Mouse (Mus musculus) NIH3T3 (cell line): ENCODE data around the gene Suclg2.

Experiments used
- DNase-seq: peaks from one replicate; pipeline ENCODE4 v3.0.0-alpha.2; 2012; ENCODE audit warnings: low read depth

Suclg2 gene

GRCm38 (mm10) chr6:95563355-95564009 is 155.1 kb downstream of the Suclg2 start:
- DNase-seq, result peak; percentile 49

GRCm38 (mm10) chr6:95556320-95556719 is 162.3 kb downstream of the Suclg2 start:
- DNase-seq, result no peak

DNA sequence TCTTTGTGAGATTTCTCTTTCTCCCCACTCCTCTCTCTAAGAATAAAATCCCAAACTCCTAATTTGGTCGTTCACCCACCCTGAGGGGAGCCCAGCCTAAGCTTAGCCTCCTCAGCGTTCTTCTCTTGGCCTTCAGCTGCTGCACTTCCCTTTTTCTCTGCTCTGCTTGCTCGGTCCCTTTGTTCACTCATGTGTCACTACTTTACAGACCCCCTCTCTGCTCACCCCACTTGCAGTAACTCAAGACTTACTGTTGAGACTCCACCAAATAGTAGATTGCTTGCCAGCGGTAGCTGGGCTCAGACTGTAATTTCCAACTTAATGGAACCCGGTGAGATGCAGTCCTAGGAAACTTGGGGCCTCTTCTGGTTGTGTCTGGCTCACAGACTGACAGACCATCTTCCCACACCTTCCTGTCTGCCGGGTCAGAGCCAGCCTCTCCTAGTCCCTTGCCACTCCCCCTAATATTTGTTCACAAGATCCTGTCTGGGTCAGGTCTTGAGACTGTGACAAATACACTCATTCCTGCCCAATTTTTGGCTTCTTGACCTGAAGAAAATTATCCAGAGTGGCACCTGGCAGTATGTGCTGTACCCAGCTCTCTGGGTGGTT is 166.2 kb downstream of the Suclg2 start:
- no peak for DNase-seq

- no peak for DNase-seq
Observed at GRCm38 (mm10) chr6:95551000-95551399, 167.6 kb downstream of the Suclg2 start.

GRCm38 (mm10) chr6:95546189-95546832 is 172.3 kb downstream of the Suclg2 start:
- DNase-seq, result no peak

DNA sequence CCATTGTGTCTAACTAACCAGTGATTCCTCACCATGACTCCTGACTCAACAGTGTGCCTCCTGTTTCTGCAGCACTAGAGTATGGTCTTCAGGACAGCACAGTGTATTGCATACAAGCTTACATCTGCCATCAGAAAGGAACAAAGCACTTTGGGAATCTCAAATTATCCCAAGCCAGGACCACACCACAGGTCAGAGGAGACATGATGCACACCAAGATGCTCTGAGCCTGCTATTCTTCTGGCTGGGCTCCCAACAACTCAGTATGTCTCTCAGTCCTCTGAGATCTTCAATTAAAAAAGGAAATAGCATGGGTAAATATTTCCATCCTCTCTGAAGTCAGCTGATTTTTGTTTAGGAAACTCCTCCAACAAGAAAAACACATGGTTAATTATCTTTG is 172.9 kb downstream of the Suclg2 start:
- DNase-seq, result no peak

DNA sequence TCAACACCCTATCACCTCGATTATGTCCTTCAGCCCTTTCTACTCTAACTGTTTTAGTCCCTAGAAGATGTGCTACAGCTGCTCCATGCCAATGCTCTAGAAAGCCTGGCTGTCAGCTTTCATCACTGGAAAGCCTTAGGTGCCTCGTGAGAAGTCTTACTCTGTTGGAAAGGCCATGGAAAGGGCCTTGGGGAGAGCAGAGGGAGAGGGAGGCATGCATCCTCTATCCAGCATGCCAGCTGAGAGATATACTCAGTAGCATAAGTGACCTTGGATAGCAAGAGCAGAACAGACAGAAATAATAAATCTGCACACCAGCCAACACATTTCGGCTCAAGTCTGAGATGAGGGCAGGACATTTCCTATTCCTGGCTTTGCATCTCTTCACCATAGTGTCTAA is 173.3 kb downstream of the Suclg2 start:
- DNase-seq, result no peak

DNA sequence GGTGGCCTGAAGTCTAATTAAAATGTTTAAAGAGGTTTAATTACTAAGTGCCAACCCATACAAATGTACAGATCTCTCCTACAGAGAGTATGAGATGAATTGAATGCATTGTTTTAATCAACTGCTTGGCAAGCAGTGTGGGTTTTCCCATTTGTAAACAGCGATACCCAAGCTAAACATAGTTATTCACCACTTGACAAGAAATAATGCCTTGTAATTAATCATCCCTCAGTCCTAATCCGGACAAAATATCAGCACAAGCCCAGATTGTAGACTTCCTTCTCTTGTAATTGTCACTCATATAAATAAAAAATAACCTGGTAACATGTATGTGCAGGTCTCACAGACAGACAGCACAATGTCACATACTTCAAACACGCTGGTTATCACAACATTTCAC is 183.4 kb downstream of the Suclg2 start:
- DNase-seq, result no peak

GRCm38 (mm10) chr6:95519846-95520245 is 198.8 kb downstream of the Suclg2 start:
- DNase-seq, result no peak

- DNase-seq, result peak; percentile 43
Observed at GRCm38 (mm10) chr6:95518406-95518805, 200.2 kb downstream of the Suclg2 start.

DNA sequence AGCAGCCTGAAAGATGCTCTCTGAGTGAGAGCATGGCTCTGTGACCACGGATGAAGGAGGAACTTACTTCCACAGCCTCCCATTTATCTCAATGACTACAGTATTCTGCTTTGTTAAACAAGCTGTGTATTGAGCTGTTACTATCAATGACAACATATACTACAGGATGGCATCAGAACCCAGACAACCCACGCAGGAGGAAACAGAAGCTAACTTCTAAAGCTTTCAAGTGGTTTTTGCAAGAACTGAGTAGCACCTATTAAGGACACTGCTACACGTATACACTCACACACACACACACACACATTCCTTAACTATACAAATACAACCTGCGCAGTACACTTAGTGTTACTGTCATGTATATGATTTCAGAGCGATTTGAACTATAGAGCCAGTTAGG is 202.9 kb downstream of the Suclg2 start:
- DNase-seq, result no peak

DNA sequence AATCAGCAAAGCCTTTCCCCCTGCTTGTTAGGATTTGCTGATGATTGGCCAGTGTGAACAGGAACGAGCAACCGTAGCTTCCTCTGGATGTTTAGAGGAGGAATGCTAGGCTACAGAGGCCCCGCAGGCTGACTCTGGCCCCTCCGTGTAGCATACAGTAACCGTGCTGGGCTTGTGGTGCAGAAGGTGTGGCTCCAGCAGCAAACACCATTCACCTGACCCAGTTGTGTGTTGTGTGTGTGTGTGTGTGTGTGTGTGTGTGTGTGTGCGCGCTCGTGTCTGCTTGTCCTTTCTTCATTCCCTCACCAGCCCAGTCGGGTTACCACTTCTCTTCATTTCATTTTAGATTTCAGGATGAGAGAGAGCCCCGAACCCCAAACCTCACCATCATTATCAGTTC is 203.9 kb downstream of the Suclg2 start:
- DNase-seq, result no peak

- DNase-seq, result peak; percentile 71
Observed at GRCm38 (mm10) chr6:95511689-95512088, 206.9 kb downstream of the Suclg2 start.

DNA sequence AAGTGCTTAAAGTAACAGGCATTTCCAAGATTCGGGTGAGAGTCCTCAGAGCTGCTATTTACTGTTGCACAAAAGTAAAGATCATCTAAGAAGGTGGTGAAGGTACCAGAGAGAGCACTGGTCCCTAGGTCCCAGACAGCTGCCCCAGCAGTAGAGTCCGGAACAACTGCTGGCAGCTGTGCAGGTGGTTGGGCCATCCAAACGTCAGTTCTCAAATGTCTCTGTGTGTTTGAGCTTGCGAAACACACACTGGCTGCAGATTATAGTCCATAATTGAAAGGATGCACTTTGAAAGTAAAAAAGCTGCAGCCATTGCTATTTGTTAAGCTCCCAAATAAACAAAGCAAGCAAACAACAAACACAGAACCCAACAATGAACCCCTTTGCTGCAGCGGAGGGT is 217.8 kb downstream of the Suclg2 start:
- peak; percentile 41 for DNase-seq

DNA sequence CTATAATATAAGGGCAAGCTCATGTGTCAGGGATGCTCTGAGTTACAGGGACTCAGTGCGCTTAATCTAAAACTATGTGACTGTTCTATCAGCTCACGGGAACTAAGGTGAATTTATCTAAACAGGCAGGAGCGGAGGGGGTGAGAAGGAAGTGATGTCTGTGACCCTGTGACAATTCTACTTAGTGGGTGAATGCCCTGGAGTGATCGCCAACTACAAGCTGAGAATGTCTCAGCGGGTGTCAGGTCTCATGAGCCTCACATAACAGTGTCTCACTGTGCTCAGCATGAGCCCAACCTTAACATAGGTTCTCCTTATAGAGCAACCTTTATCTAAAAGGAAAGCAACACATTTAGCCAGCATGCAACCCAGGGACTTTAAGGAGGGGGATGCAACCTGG is 219.0 kb downstream of the Suclg2 start:
- no peak for DNase-seq

DNA sequence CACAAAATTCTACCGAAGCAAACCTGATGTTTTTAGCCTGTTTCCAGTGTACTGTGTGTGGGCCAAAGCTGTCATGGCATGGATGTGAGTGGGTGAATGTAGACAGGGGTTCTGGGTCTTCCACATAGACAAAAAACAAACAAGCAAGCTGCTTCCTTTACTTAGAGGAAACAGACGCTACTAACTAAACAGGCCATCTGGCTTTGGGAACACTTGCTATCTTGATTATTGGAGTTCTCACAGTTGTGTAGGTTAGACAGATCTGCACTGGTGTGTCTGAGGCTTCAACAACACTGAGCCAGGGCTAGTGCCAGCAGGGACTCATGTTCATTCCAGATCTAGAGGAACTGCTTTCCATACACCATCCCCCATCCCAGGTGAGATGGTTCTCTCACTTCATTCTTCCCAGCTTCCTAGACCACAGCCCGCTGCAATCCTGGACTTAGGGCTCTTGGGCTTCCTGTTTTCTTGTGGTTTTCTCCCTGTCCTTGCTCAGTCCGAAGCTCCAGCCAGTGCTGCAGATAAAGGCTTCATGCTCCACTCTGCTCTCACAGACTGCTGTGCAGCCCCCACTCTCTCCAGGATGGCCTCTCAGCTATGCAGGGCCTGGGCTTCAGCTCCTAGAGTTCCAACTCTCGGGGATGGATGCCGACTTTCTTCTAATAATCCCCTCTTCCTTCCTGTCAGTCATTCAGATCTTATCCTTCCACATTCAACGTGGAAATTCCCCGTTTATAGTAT is 226.2 kb downstream of the Suclg2 start:
- no peak for DNase-seq

DNA sequence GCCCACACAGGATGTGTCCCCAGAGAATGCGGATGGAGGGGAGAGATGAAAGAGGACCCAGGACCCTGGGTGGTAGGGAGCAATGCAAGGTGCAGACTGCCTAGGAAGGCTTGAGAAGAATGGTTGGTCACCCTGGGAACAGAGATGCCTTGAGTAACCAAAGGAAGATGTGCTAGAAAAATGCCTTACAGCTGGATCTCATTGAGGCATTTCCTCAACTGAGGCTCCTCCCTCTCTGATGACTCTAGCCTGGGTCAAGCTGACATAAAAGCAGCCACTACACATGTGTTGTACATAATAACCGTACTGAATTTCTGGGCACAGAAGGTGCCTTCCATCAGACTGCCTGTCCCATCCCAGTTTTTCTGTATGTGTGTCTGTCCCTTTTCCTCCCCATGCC is 227.6 kb downstream of the Suclg2 start:
- no peak for DNase-seq

DNA sequence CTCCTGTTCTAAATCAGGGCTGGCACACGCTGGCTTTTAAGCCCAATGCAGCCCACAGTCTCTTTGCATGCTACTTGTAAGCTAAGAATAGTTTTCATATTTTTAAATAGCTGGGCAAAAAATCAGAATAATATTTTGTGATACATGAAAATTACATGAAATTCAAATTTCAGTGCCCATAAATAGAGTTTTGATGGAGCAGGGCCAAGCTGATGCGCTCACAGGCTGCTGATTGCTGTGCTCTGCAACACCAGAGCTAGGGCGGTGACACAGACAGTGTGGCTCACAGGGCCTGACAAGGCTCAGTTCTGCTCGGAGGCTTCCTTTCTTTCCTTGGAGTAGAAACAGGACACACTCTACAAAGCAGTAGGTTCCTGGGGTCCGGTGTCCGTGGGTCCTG is 232.8 kb downstream of the Suclg2 start:
- no peak for DNase-seq

DNA sequence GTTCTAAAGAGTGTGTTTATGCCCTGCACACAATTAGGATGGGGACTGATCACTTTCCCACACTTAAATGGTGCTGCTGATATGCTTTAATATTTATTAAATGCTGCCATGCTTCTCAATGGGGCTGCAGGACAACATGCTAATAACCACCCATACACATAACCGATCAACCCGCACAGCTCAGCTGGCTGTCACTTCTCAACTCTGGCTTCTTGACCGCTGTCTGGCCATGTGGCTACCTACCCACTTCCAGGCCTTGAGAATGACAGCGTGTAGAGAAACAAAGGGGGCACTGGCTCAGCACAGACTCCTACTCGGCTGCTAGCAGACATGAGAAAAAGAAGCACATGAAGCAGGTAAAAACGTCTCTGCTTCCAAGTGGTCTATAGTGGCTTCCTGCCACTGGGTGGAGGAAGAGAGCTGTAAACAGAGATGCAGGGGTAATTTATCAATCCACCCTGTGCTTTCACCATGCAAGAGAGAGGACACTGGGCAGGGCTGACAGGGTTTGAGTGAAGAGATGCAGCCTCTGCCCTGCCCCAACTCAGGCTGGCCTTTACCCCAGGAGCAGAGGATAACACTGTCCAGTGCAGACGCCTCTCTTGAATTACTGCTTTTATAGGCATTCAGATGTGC is 234.3 kb downstream of the Suclg2 start:
- DNase-seq, result peak; percentile 82

DNA sequence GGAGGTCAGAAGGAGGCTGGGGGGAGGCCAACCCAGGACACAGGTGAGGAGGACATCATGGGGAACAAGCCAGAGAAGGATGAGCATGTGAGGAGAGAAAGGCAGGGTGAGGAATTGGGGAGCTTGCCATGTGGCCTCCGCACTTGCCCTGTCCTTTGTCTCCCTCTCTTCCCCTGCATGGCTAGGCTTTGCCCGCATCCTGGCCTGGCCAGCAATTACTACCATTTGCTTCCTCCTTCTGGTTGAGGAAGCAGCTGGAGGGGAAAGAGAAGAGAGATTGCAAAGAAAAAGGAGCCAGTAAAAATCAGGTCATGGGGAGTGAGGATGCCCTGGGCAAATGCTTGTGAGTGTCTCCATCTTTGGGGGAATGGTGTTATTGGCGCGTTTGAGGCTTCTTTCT is 234.9 kb downstream of the Suclg2 start:
- DNase-seq, result no peak

- peak; percentile 80 for DNase-seq
Observed at GRCm38 (mm10) chr6:95483127-95483526, 235.5 kb downstream of the Suclg2 start.

DNA sequence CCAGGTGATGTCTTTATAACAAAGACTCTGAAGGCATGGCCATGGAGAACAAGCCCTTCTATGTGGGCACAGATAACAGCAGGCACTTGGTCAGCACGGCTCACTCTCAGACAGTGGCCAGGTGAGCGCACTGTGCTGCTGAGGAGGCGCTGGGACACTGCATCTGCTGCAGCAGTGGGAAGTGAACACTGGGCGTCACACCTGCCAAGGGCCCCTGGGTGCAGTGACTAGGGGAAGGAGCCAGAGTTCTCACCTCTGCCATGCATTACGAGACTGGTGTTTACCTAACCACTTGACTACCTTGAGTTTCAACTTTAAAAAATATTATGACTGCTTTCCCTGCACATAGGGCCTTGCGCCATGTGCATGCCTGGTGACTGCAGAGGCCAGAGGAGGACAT is 238.8 kb downstream of the Suclg2 start:
- DNase-seq, result no peak
